Mouse (Mus musculus): ENCODE measurements at regions not wholly inside any gene's neighbourhood (a gene's known extent, or its start where the extent isn't known, plus 50 kb on each side); places are given as distances from the start of the nearest gene placed in this dataset.

GRCm38 (mm10) chr8:92761959-92762600, 65.0 kb upstream of the Mmp2 start:
- no peak for TF ChIP-seq CTCF (IDR thresholded peaks at IDR 0.05; ENCODE audit: extremely low read depth, insufficient read length, insufficient replicate concordance, low read depth, low read length)
- no peak for TF ChIP-seq POLR2A (IDR thresholded peaks at IDR 0.05; ENCODE audit: low read depth, low read length)
